Mouse (Mus musculus) erythroblast, embryonic 14.5 days (primary cell): ENCODE data around the gene Gpr153.

Source experiments
- GATA1 ChIP-seq: IDR thresholded peaks from 2 replicates; pipeline ENCODE4 v1.6.1; 2012; ENCODE audit warnings: low read length, inconsistent platforms, mixed read lengths
- TAL1 ChIP-seq: IDR thresholded peaks from 3 replicates; pipeline ENCODE4 v1.6.1; 2012; ENCODE audit warnings: low read length, inconsistent platforms, mixed read lengths

- TF ChIP-seq TAL1 = no peak
- TF ChIP-seq GATA1 = no peak
These were observed 41.6 kb downstream of the Gpr153 start for GRCm38 (mm10) chr4:152315498-152316213.
